Comparison of ENCODE assay signal across 13 mouse cellular contexts in the genomic region with DNA sequence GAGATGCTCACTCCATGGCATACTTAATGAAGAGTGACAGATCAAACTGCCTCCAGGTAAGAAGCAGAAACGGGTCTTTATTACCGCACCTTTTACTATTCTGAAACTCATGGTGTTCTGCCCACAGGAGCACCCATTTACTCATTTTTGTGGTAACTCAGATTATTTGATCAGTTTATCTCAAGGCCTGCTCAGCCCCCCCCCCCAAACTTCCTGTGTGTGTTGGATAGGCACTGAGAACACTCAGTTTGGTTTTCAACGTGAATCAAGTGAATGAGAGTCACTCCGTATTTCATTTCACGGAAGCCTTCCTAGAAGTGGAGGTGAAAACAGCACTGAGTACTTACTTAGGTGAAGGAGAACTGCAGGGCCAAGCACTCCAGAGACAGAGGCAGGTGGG.
DNase-seq lines count a peak whose midpoint lies in the region.
"Had no signal": no experiment of that assay in that cellular context is flagged by ENCODE, and none has a peak within 500 bp of the region (broad histone marks: within the 10 kb centered on the region; RNA-seq: fewer than 3 reads in every experiment).

No protein-coding gene starts in this region.

- peak; percentile 23 for DNase-seq in retina, postnatal 1 day
- DNase-seq in retina, embryonic 14.5 days (ENCODE audit: low spot score): no peak
- peak; percentile 70 for DNase-seq in CD4-positive helper T cell, adult 2 months (ENCODE audit: low read depth, low spot score)
- DNase-seq in T-cell, adult 2 months (ENCODE audit: low spot score): peak; percentile 5
- DNase-seq in naive thymus-derived CD4-positive, alpha-beta T cell, adult 2 months (ENCODE audit: low read depth): peak; percentile 78
- no peak for DNase-seq in heart, adult 18-20 months
- DNase-seq in layer of hippocampus, adult 18-20 months (ENCODE audit: low spot score in 2 of 2): no peak
- DNase-seq: adrenal gland, postnatal 14 days; B cell, adult 2 months; cerebellum, adult 11-12 months; cerebellum, adult 9-10 months; cerebellum, postnatal 25 days; gastrocnemius, postnatal 10 days had no signal

Comparison
In these comparisons a context has a peak if more than half of its experiments do, and no peak if none do; other contexts are left out.
1. DNase-seq: peak in retina, postnatal 1 day (single experiment), CD4-positive helper T cell, adult 2 months (single experiment), T-cell, adult 2 months (single experiment) and naive thymus-derived CD4-positive, alpha-beta T cell, adult 2 months (single experiment); none in retina, embryonic 14.5 days (single experiment), heart, adult 18-20 months (0 of 2) and layer of hippocampus, adult 18-20 months (0 of 2).